Mouse (Mus musculus) spleen, postnatal 14 days (tissue): ENCODE data around the gene Asphd2.
A peak's percentile ranks its signal among the peaks of the same experiment; 100 is the strongest.
"Not testable (repeated sequence)": the region's sequence is repeated elsewhere in the genome, so short reads cannot be mapped to it uniquely, and the experiment has no call there.

Experiments
- DNase-seq, 2 experiments: peaks; one replicate each; pipeline ENCODE4 v3.0.0; 2021 to 2022; ENCODE audit warnings: low spot score in 2 of 2

Gene Asphd2

GRCm38 (mm10) chr5:112394779-112395443 is at the start of gene Asphd2:
Gene Asphd2, minus strand, starts transcription at chr5:112394866.
- no peak for DNase-seq

GRCm38 (mm10) chr5:112438535-112438934 is 43.9 kb upstream of the Asphd2 start:
- DNase-seq = no peak

- DNase-seq = peak; percentile 30 to 53
Observed at GRCm38 (mm10) chr5:112433004-112433403, 38.3 kb upstream of the Asphd2 start.

GRCm38 (mm10) chr5:112432033-112432432 is 37.4 kb upstream of the Asphd2 start:
- DNase-seq = no peak

GRCm38 (mm10) chr5:112431120-112431775 is 36.6 kb upstream of the Asphd2 start:
- DNase-seq = no peak

- DNase-seq = peak; percentile 16 to 26
Observed at GRCm38 (mm10) chr5:112428944-112429343, 34.3 kb upstream of the Asphd2 start.

- peak in 1 of 2 experiments; percentile 48 for DNase-seq
Observed at GRCm38 (mm10) chr5:112427283-112427682, 32.6 kb upstream of the Asphd2 start.

GRCm38 (mm10) chr5:112426635-112427034 is 32.0 kb upstream of the Asphd2 start:
- DNase-seq = no peak

- no peak for DNase-seq
Observed at GRCm38 (mm10) chr5:112419535-112419934, 24.9 kb upstream of the Asphd2 start.

- no peak for DNase-seq
Observed at GRCm38 (mm10) chr5:112418023-112418422, 23.4 kb upstream of the Asphd2 start.

- no peak for DNase-seq
Observed at GRCm38 (mm10) chr5:112416673-112417072, 22.0 kb upstream of the Asphd2 start.

GRCm38 (mm10) chr5:112412781-112413180 is 18.1 kb upstream of the Asphd2 start:
- not testable (repeated sequence) for DNase-seq

GRCm38 (mm10) chr5:112411514-112412335 is 17.1 kb upstream of the Asphd2 start:
- no peak for DNase-seq

GRCm38 (mm10) chr5:112411072-112411471 is 16.4 kb upstream of the Asphd2 start:
- DNase-seq = no peak

GRCm38 (mm10) chr5:112409274-112409673 is 14.6 kb upstream of the Asphd2 start:
- no peak for DNase-seq

GRCm38 (mm10) chr5:112406017-112406416 is 11.4 kb upstream of the Asphd2 start:
- DNase-seq = no peak

- no peak for DNase-seq
Observed at GRCm38 (mm10) chr5:112402437-112402836, 7.8 kb upstream of the Asphd2 start.

- no peak for DNase-seq
Observed at GRCm38 (mm10) chr5:112399284-112399683, 4.6 kb upstream of the Asphd2 start.

GRCm38 (mm10) chr5:112396066-112396465 is 1.4 kb upstream of the Asphd2 start:
- DNase-seq = no peak

GRCm38 (mm10) chr5:112394415-112394763 is 277 bp downstream of the Asphd2 start:
- DNase-seq = no peak

- DNase-seq = no peak
Observed at GRCm38 (mm10) chr5:112393741-112394414, 788 bp downstream of the Asphd2 start.
